Mouse (Mus musculus) lung, postnatal 0 days (tissue): ENCODE measurements at regions not wholly inside any gene's neighbourhood (a gene's known extent, or its start where the extent isn't known, plus 50 kb on each side); places are given as distances from the start of the nearest gene placed in this dataset.

ENCODE experiments used
- CTCF ChIP-seq: IDR thresholded peaks from 2 replicates; pipeline ENCODE4 v1.5.1; 2016; ENCODE audit warnings: antibody characterized with exemption, mild to moderate bottlenecking
- EP300 ChIP-seq: IDR thresholded peaks from 2 replicates; pipeline ENCODE4 v1.6.1; 2016; ENCODE audit warnings: antibody characterized with exemption, mild to moderate bottlenecking, control low read depth

GRCm38 (mm10) chr15:62171167-62171566, 1248.4 kb upstream of the A1bg start:
- TF ChIP-seq CTCF: no peak
- TF ChIP-seq EP300: no peak
